Mouse (Mus musculus) embryonic stem cell, embryonic (primary cell): ENCODE data around the gene A4galt.
"Not testable (repeated sequence)": the region's sequence is repeated elsewhere in the genome, so short reads cannot be mapped to it uniquely, and the experiment has no call there.

Experiments used
- CTCF ChIA-PET, 4 experiments: fragments of 300-600 bp in 2 of 4; fragments of 350-600 bp in 2 of 4; sonication (Branson Sonifier 250); formaldehyde crosslinking; loops; one replicate each; lab custom pipeline; 2022; ENCODE audit warnings: inconsistent platforms in 2 of 4; lab: Charles Lee
- POLR2A ChIA-PET, 4 experiments: fragments of 300-600 bp in 2 of 4; fragments of 350-600 bp in 2 of 4; sonication (Branson Sonifier 250); formaldehyde crosslinking; loops; one replicate each; lab custom pipeline; 2022; ENCODE audit warnings: antibody characterized with exemption in 4 of 4, inconsistent platforms in 1 of 4; lab: Charles Lee

Gene A4galt

GRCm38 (mm10) chr15:83281303-83281702 lies 29.7 kb upstream of the A4galt start:
- ChIA-PET CTCF (interaction anchor here in 2 of 4 experiments (0.6 to 1.4 kb wide), 5 partner anchors 23 to 342 kb away, joined by 3 to 10 read pairs (median 4); no protein-coding TSS in a partner anchor), POLR2A (interaction anchor here in 3 of 4 experiments (0.7 to 4.6 kb wide), 35 partner anchors 7 to 1740 kb away, joined by 3 to 40 read pairs (median 5); partner anchors contain the start of genes Poldip3 (in 3 of the 3), A4galt (in 2 of the 3) and Pacsin2 (in 1 of the 3))

- CTCF ChIA-PET, result no interaction called here
- POLR2A ChIA-PET, result interaction anchor here in 2 of 4 experiments (1.2 to 4.6 kb wide), 4 partner anchors 27 to 129 kb away, joined by 4 to 40 read pairs (median 19); partner anchors contain the start of genes A4galt (in 1 of the 2) and Poldip3 (in 1 of the 2)
Observed at GRCm38 (mm10) chr15:83278579-83278978, 27.0 kb upstream of the A4galt start.

GRCm38 (mm10) chr15:83277451-83277850 lies 25.9 kb upstream of the A4galt start:
- CTCF ChIA-PET, result no interaction called here
- POLR2A ChIA-PET, result interaction anchor here in 2 of 4 experiments (0.6 to 1.0 kb wide), 2 partner anchors 41 to 89 kb away, joined by 3 read pairs; no protein-coding TSS in a partner anchor

- CTCF ChIA-PET, result not testable (repeated sequence)
Observed at GRCm38 (mm10) chr15:83274237-83274636, 22.7 kb upstream of the A4galt start.

GRCm38 (mm10) chr15:83273017-83273416 lies 21.4 kb upstream of the A4galt start:
- ChIA-PET POLR2A (interaction anchor here in 3 of 4 experiments (0.6 to 1.9 kb wide), 12 partner anchors 8 to 221 kb away, joined by 3 to 8 read pairs (median 4); partner anchors contain the start of genes A4galt (in 3 of the 3), Pacsin2 (in 1 of the 3) and Poldip3 (in 1 of the 3)), CTCF (interaction anchor here in 1 of 4 experiments (1.1 kb wide), 1 partner anchor 12 kb away, joined by 3 read pairs; no protein-coding TSS in a partner anchor)

More at GRCm38 (mm10) chr15:83274237-83274636, 22.7 kb upstream of the A4galt start:
- POLR2A ChIA-PET, result interaction anchor here in 2 of 4 experiments (1.4 to 1.7 kb wide), 2 partner anchors 20 to 23 kb away, joined by 3 to 5 read pairs; partner anchors contain the start of gene A4galt (in 1 of the 2)

GRCm38 (mm10) chr15:83271221-83271620 lies 19.6 kb upstream of the A4galt start:
- POLR2A ChIA-PET, result interaction anchor here in 3 of 4 experiments (0.6 to 1.6 kb wide), 9 partner anchors 10 to 122 kb away, joined by 3 to 6 read pairs (median 3); partner anchors contain the start of gene Poldip3 (in 1 of the 3)
- CTCF ChIA-PET, result not testable (repeated sequence)

- POLR2A ChIA-PET, result interaction anchor here in 3 of 4 experiments (0.6 to 2.4 kb wide), 5 partner anchors 16 to 27 kb away, joined by 3 to 10 read pairs (median 4); partner anchors contain the start of gene A4galt (in 1 of the 3)
- CTCF ChIA-PET, result not testable (repeated sequence)
Observed at GRCm38 (mm10) chr15:83269985-83270384, 18.4 kb upstream of the A4galt start.

- POLR2A ChIA-PET, result interaction anchor here in 2 of 4 experiments (1.2 to 3.9 kb wide), 5 partner anchors 13 to 119 kb away, joined by 3 to 19 read pairs (median 10); partner anchors contain the start of genes A4galt (in 1 of the 2) and Poldip3 (in 1 of the 2)
- CTCF ChIA-PET, result interaction anchor here in 1 of 4 experiments (0.5 to 1.0 kb wide), 2 partner anchors 9 to 13 kb away, joined by 3 read pairs; no protein-coding TSS in a partner anchor
Observed at GRCm38 (mm10) chr15:83268428-83268827, 16.9 kb upstream of the A4galt start.

GRCm38 (mm10) chr15:83265269-83265668 lies 13.7 kb upstream of the A4galt start:
- POLR2A ChIA-PET, result interaction anchor here in 3 of 4 experiments (0.5 to 5.0 kb wide), 19 partner anchors 8 to 1237 kb away, joined by 3 to 35 read pairs (median 5); partner anchors contain the start of genes A4galt (in 2 of the 3) and Poldip3 (in 1 of the 3)
- CTCF ChIA-PET, result interaction anchor here in 2 of 4 experiments (0.9 to 1.1 kb wide), 2 partner anchors 10 to 11 kb away, joined by 3 read pairs; no protein-coding TSS in a partner anchor

- ChIA-PET POLR2A (interaction anchor here in 3 of 4 experiments (0.6 to 5.0 kb wide), 6 partner anchors 9 to 114 kb away, joined by 3 to 35 read pairs (median 6); partner anchors contain the start of gene A4galt (in 1 of the 3)), CTCF (interaction anchor here in 1 of 4 experiments (0.6 kb wide), 1 partner anchor 105 kb away, joined by 3 read pairs; no protein-coding TSS in a partner anchor)
Observed at GRCm38 (mm10) chr15:83263405-83263804, 11.8 kb upstream of the A4galt start.

GRCm38 (mm10) chr15:83257906-83258305 lies 6.3 kb upstream of the A4galt start:
- ChIA-PET CTCF (no interaction called here), POLR2A (interaction anchor here in 3 of 4 experiments (0.5 to 2.4 kb wide), 4 partner anchors 22 to 109 kb away, joined by 5 to 8 read pairs (median 6); partner anchors contain the start of gene Poldip3 (in 2 of the 3))

- CTCF ChIA-PET, result no interaction called here
- POLR2A ChIA-PET, result interaction anchor here in 2 of 4 experiments (0.8 to 12.8 kb wide), 9 partner anchors 8 to 107 kb away, joined by 3 to 230 read pairs (median 8); partner anchors contain the start of gene Poldip3 (in 2 of the 2)
Observed at GRCm38 (mm10) chr15:83256491-83256890, 4.9 kb upstream of the A4galt start.

GRCm38 (mm10) chr15:83255944-83256343 lies 4.4 kb upstream of the A4galt start:
- ChIA-PET CTCF (interaction anchor here in 2 of 4 experiments (1.1 to 1.9 kb wide), 2 partner anchors 9 to 46 kb away, joined by 3 to 6 read pairs; no protein-coding TSS in a partner anchor), POLR2A (interaction anchor here in 3 of 4 experiments (1.1 to 12.8 kb wide), 11 partner anchors 11 to 107 kb away, joined by 3 to 230 read pairs (median 16); partner anchors contain the start of gene Poldip3 (in 3 of the 3))

- CTCF ChIA-PET, result interaction anchor here in 3 of 4 experiments (0.6 to 1.9 kb wide), 11 partner anchors 10 to 257 kb away, joined by 3 to 6 read pairs (median 3); no protein-coding TSS in a partner anchor
- POLR2A ChIA-PET, result interaction anchor here in 3 of 4 experiments (1.1 to 12.8 kb wide), 27 partner anchors 8 to 161 kb away, joined by 3 to 230 read pairs (median 8); partner anchors contain the start of gene Poldip3 (in 3 of the 3)
Observed at GRCm38 (mm10) chr15:83255191-83255782, 3.7 kb upstream of the A4galt start.

- POLR2A ChIA-PET, result interaction anchor here (0.5 to 12.8 kb wide), 51 partner anchors 8 to 356 kb away, joined by 3 to 230 read pairs (median 4); partner anchors contain the start of gene Poldip3 (in 3 of the 4)
- CTCF ChIA-PET, result interaction anchor here (0.6 to 1.9 kb wide), 16 partner anchors 8 to 258 kb away, joined by 3 to 6 read pairs (median 3); no protein-coding TSS in a partner anchor
Observed at GRCm38 (mm10) chr15:83254372-83255070, 2.9 kb upstream of the A4galt start.

- ChIA-PET POLR2A (interaction anchor here (0.6 to 12.8 kb wide), 71 partner anchors 8 to 906 kb away, joined by 3 to 230 read pairs (median 4); partner anchors contain the start of genes Poldip3 (in 4 of the 4) and Pacsin2 (in 1 of the 4)), CTCF (interaction anchor here in 2 of 4 experiments (0.6 to 0.8 kb wide), 3 partner anchors 46 to 1417 kb away, joined by 3 read pairs; no protein-coding TSS in a partner anchor)
Observed at GRCm38 (mm10) chr15:83252060-83252459, 486 bp upstream of the A4galt start.
